Mouse (Mus musculus) lung, adult 2 months (tissue): ENCODE data around the gene Tpm3.

ENCODE experiments used
- CTCF ChIP-seq: fragments of 200-500 bp; IDR thresholded peaks from 2 replicates; pipeline ENCODE4 v1.5.1; 2011; ENCODE audit warnings: mild to moderate bottlenecking, low read length, control low read depth; ENCODE audit not compliant: insufficient read depth
- POLR2A ChIP-seq: fragments of 200-500 bp; IDR thresholded peaks from 2 replicates; pipeline ENCODE4 v1.6.1; 2011; ENCODE audit warnings: low read depth, mild to moderate bottlenecking, control low read depth, low read length, borderline replicate concordance; ENCODE audit errors: extremely low read depth

DNA sequence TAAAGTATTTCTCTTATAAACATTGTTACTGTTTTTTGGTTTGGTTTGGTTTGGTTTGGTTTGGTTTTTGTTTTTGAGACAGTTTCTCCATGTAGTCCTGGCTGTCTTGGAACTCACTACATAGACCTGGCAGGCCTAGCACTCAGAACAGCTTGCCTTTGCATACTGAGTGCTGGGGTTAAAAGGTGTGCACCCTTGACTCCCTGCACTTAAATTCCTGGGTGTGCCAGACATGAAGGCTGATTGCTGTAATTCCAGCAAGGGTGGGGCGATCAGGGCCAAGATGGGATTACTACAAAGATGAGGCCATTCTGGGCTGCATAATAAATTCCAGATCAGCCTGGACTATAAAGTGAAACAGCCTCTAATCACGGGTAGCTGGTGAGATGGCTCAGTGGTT is 29.8 kb downstream of the Tpm3 start:
- TF ChIP-seq CTCF (no peak), POLR2A (no peak)
